In the genomic region with DNA sequence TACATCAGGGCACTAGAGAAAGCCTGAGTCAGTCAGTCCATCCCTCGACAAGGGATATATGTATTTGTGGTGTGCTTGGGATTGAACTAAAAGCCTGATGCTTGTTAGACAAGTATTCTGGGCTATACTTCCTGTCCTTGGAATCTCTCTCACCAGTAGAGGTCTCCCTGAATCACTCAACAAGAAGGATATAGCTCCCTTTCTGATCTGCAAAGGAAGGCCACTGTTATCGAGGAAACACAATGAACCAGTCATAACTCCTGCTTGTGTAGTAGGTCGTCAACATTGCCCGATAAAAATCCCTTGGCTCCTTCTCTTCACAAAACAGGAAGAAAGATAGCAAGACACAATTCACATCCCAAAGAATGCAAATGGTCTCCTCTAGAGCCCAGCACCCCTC, we compare ENCODE assay signal across 16 mouse cellular contexts.
DNase-seq lines count a peak whose midpoint lies in the region; ATAC-seq and TF ChIP-seq lines count a peak whose summit lies in the region.
"Had no signal": no experiment of that assay in that cellular context is flagged by ENCODE, and none has a peak within 500 bp of the region (broad histone marks: within the 10 kb centered on the region; RNA-seq: fewer than 3 reads in every experiment).

No protein-coding gene starts in this region.

- H3K9me3 ChIP-seq in intestine, postnatal 0 days (ENCODE audit: control insufficient read depth): no peaks in the 10 kb centered on the region
- no peaks in the 10 kb centered on the region for H3K9me3 ChIP-seq in intestine, embryonic 16.5 days (ENCODE audit: control insufficient read depth, low read length)
- H3K9me3 ChIP-seq: embryonic facial prominence, embryonic 15.5 days; forebrain, embryonic 15.5 days; heart, embryonic 10.5 days; intestine, embryonic 15.5 days; limb, embryonic 10.5 days had no signal

- no peak overlapping the region for H3K9ac ChIP-seq in intestine, postnatal 0 days (ENCODE audit: low read depth, low read length)
- H3K9ac ChIP-seq in intestine, embryonic 16.5 days (ENCODE audit: low read depth, low read length): no peak overlapping the region
- H3K9ac ChIP-seq: embryonic facial prominence, embryonic 15.5 days; forebrain, embryonic 15.5 days; intestine, embryonic 15.5 days had no signal

- no peak overlapping the region for H3K27ac ChIP-seq in intestine, postnatal 0 days (ENCODE audit: low read depth, low read length)
- H3K27ac ChIP-seq in intestine, embryonic 16.5 days (ENCODE audit: low read length): no peak overlapping the region
- no peak overlapping the region for H3K27ac ChIP-seq in cortical plate, adult 2 months (ENCODE audit: insufficient read depth, low read length)
- H3K27ac ChIP-seq: embryonic facial prominence, embryonic 15.5 days; forebrain, embryonic 15.5 days; heart, embryonic 10.5 days; intestine, embryonic 15.5 days; limb, embryonic 10.5 days had no signal

- peak; percentile 64 for TF ChIP-seq CTCF in intestine, postnatal 0 days (IDR thresholded peaks at IDR 0.05; ENCODE audit: low read depth)
- TF ChIP-seq CTCF in cortical plate, adult 2 months (IDR thresholded peaks at IDR 0.05; ENCODE audit: extremely low read depth, insufficient read depth, low read length): 0 out of 2 replicates have a peak, but pooled peaks have one; percentile 11

- no peak for TF ChIP-seq POLR2A in cortical plate, adult 2 months (IDR thresholded peaks at IDR 0.05; ENCODE audit: extremely low read depth, insufficient read depth, low read length)

- H3K4me3 ChIP-seq in intestine, postnatal 0 days (ENCODE audit: low read depth, low read length): no peak overlapping the region
- no peak overlapping the region for H3K4me3 ChIP-seq in intestine, embryonic 16.5 days (ENCODE audit: low read length)
- H3K4me3 ChIP-seq in cortical plate, adult 2 months (ENCODE audit: insufficient read depth, low read length): no peak overlapping the region
- H3K4me3 ChIP-seq: embryonic facial prominence, embryonic 15.5 days; forebrain, embryonic 15.5 days; heart, embryonic 10.5 days; intestine, embryonic 15.5 days; limb, embryonic 10.5 days; myocyte had no signal

- no peaks in the 10 kb centered on the region for H3K4me1 ChIP-seq in intestine, postnatal 0 days (replicated peaks; ENCODE audit: control insufficient read depth, insufficient read depth, low read length)
- H3K4me1 ChIP-seq in intestine, embryonic 16.5 days (ENCODE audit: control insufficient read depth, insufficient read depth, low read length): no peaks in the 10 kb centered on the region
- H3K4me1 ChIP-seq in cortical plate, adult 2 months (ENCODE audit: control insufficient read depth, insufficient read depth, low read length): no peaks in the 10 kb centered on the region
- H3K4me1 ChIP-seq: embryonic facial prominence, embryonic 15.5 days; forebrain, embryonic 15.5 days; heart, embryonic 10.5 days; intestine, embryonic 15.5 days; limb, embryonic 10.5 days had no signal

- H3K27me3 ChIP-seq in intestine, postnatal 0 days (replicated peaks; ENCODE audit: control insufficient read depth, insufficient read depth, low read length): no peaks in the 10 kb centered on the region
- H3K27me3 ChIP-seq in intestine, embryonic 16.5 days (replicated peaks; ENCODE audit: control insufficient read depth, insufficient read depth, low read length): no peaks in the 10 kb centered on the region
- H3K27me3 ChIP-seq: embryonic facial prominence, embryonic 15.5 days; forebrain, embryonic 15.5 days; intestine, embryonic 15.5 days had no signal

- DNase-seq in 3134 (ENCODE audit: extremely low read depth, insufficient read length, low spot score) (peak; percentile 23), 3T3-L1 (ENCODE audit: low read depth, low spot score) (peak; percentile 58)
- no peak for DNase-seq in ovary, adult 18-20 months (ENCODE audit: low spot score)
- no peak for DNase-seq in urinary bladder, postnatal 36 days (ENCODE audit: low spot score in 2 of 2)
- DNase-seq: cerebellum, adult 9-10 months; layer of hippocampus, adult 9-11 months; thymus, postnatal 36 days had no signal

- no peak for ATAC-seq in intestine, postnatal 0 days
- ATAC-seq in intestine, embryonic 16.5 days: no peak
- ATAC-seq: forebrain, embryonic 15.5 days; intestine, embryonic 15.5 days had no signal

- 51% methylated on average over 4 of the region's 4 CpGs for WGBS in intestine, postnatal 0 days
- 73% methylated on average over 4 of the region's 4 CpGs for WGBS in intestine, embryonic 16.5 days

- H3K36me3 ChIP-seq in intestine, postnatal 0 days (ENCODE audit: control insufficient read depth, insufficient read depth): no peaks in the 10 kb centered on the region
- H3K36me3 ChIP-seq in intestine, embryonic 16.5 days (ENCODE audit: control insufficient read depth, insufficient read depth, low read length): no peaks in the 10 kb centered on the region
- H3K36me3 ChIP-seq: embryonic facial prominence, embryonic 15.5 days; forebrain, embryonic 15.5 days; heart, embryonic 10.5 days; intestine, embryonic 15.5 days; limb, embryonic 10.5 days had no signal

- no peak overlapping the region for H3K4me2 ChIP-seq in intestine, postnatal 0 days (replicated peaks; ENCODE audit: low read depth)
- H3K4me2 ChIP-seq in intestine, embryonic 16.5 days (ENCODE audit: low read depth, low read length): no peak overlapping the region
- H3K4me2 ChIP-seq: embryonic facial prominence, embryonic 15.5 days; forebrain, embryonic 15.5 days; intestine, embryonic 15.5 days had no signal

Comparison
In these comparisons a context has a peak if more than half of its experiments do, and no peak if none do; other contexts are left out.
1. DNase-seq: peak in 3134 (single experiment) and 3T3-L1 (single experiment); none in ovary, adult 18-20 months (single experiment) and urinary bladder, postnatal 36 days (0 of 2).